Mouse (Mus musculus) kidney, embryonic 14.5 days (tissue): ENCODE results near the gene Epor. TPM values are rescaled to one million over a fixed set of nuclear protein-coding genes. Genes with fewer than 3 reads are reported as not detected.
A peak's percentile ranks its signal among the peaks of the same experiment; 100 is the strongest.

ENCODE experiments used
- ATAC-seq: fragments of 200-750 bp; cut with Nextera tagmentation; 2 replicates; pipeline ENCODE4 v1.8.0; 2017; ENCODE audit warnings: moderate number of reproducible peaks, mild to moderate bottlenecking, moderate TSS enrichment, moderate library complexity; ENCODE audit not compliant: low FRiP score, low TSS enrichment
- H3K27ac ChIP-seq: fragments of 300-500 bp; sonication (generic); 2 replicates; pipeline ENCODE4 v1.5.1; 2014; ENCODE audit warnings: low read depth, mild to moderate bottlenecking, low read length, moderate library complexity, mixed read lengths
- H3K27me3 ChIP-seq: fragments of 300-500 bp; sonication (generic); 2 replicates; pipeline ENCODE4 v1.6.1; 2014; ENCODE audit warnings: mild to moderate bottlenecking, low read length; ENCODE audit not compliant: control insufficient read depth, insufficient read depth
- H3K36me3 ChIP-seq: fragments of 300-500 bp; sonication (generic); 2 replicates; pipeline ENCODE4 v1.6.1; 2014; ENCODE audit warnings: low read length, mixed read lengths; ENCODE audit not compliant: control insufficient read depth, insufficient read depth
- H3K4me1 ChIP-seq: fragments of 300-500 bp; sonication (generic); 2 replicates; pipeline ENCODE4 v1.6.1; 2014; ENCODE audit warnings: low read length, mixed read lengths; ENCODE audit not compliant: control insufficient read depth, insufficient read depth
- H3K4me2 ChIP-seq: fragments of 300-500 bp; sonication (generic); replicated peaks from 2 replicates; pipeline ENCODE4 v1.6.1; 2014; ENCODE audit warnings: low read depth, mild to moderate bottlenecking, low read length
- H3K4me3 ChIP-seq: fragments of 300-500 bp; sonication (generic); 2 replicates; pipeline ENCODE4 v1.5.1; 2014; ENCODE audit warnings: mild to moderate bottlenecking, low read length
- H3K9ac ChIP-seq: fragments of 300-500 bp; sonication (generic); 2 replicates; pipeline ENCODE4 v1.6.1; 2014; ENCODE audit warnings: low read depth, mild to moderate bottlenecking, low read length, moderate library complexity
- H3K9me3 ChIP-seq: fragments of 300-500 bp; sonication (generic); 2 replicates; pipeline ENCODE4 v1.6.1; 2016; ENCODE audit warnings: low read length; ENCODE audit not compliant: control insufficient read depth
- WGBS: fragments of 180-500 bp; shearing (Covaris S2); extraction: QIAGEN DNeasy Blood & Tissue Kit; methylation state at CpG from one replicate; pipeline ENCODE4 v1.1.7; 2014; 5-methylcytosine and 5-hydroxymethylcytosine counted together
- polyA plus RNA-seq: library from polyadenylated mRNA; unstranded; fragments of >200 nt; fragmentation: Nextera tagmentation; extraction: Ambion mirVana; gene quantifications from 2 replicates; pipeline ENCODE4 v1.2.1, GENCODE M21; 2014

Gene Epor
- polyA plus RNA-seq, 1 experiment from 2014 or later: 10.5 TPM

DNA sequence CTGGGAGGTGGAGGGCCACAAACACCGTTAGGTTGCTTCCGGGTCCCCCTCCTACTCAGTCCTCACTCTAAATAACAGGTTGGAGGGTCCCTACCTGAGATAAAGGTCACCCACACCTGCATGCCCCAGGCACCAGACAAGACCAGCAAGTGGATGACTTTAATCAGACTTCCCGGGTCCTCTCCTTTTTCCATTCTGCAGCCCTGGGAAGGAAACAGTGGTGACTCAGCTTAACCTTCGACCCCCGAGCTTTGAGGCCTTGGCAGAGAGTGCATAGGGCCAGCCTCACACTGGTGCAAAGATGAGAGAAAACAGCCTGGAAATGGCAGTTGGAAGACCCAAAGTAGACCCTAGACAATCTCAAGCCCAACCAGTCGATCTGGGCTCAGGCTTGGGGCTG lies 37.2 kb downstream of the Epor start:
- 71% methylated on average over 6 of the region's 6 CpGs for WGBS
- no peak overlapping the region for H3K27ac ChIP-seq
- no peaks in the 10 kb centered on the region for H3K27me3 ChIP-seq
- peak overlapping the region; percentile 65 for H3K9ac ChIP-seq
- peak overlapping the region; percentile 67 for H3K4me2 ChIP-seq
- no peaks in the 10 kb centered on the region for H3K9me3 ChIP-seq
- no peak for ATAC-seq
- H3K4me3 ChIP-seq: peak overlapping the region; percentile 46; the same call in 1 of the 2 replicates
- H3K4me1 ChIP-seq: peaks cover 9% of the 10 kb centered on the region
- no peaks in the 10 kb centered on the region; the same call in 1 of the 2 replicates for H3K36me3 ChIP-seq

DNA sequence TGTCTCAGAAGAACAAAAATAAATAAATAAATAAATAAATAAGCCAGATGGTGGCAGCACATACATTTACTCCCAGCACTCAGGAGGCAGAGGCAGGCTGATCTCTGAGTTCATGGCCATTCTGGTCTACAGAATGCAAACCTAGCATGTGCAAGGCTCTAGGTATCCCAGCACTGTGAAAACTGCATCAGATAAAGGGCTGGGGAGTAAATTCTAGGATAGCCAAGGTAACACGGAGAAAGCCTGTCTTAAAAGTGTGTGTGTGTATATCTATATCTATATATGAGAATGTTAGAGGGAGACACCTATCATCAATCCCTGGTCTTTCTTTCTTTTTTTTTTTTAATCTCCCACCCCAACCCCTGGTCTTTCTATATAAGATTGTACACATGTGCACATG lies 37.8 kb downstream of the Epor start:
- Histone ChIP-seq H3K36me3 (no peaks in the 10 kb centered on the region; the same call in 1 of the 2 replicates), H3K9ac (no peak overlapping the region), H3K4me3 (no peak overlapping the region), H3K4me1 (peaks cover 9% of the 10 kb centered on the region), H3K27me3 (no peaks in the 10 kb centered on the region), H3K27ac (no peak overlapping the region), H3K9me3 (no peaks in the 10 kb centered on the region), H3K4me2 (no peak overlapping the region)
- no peak for ATAC-seq
- WGBS: 94% methylated on average over 1 of the region's 1 CpGs

DNA sequence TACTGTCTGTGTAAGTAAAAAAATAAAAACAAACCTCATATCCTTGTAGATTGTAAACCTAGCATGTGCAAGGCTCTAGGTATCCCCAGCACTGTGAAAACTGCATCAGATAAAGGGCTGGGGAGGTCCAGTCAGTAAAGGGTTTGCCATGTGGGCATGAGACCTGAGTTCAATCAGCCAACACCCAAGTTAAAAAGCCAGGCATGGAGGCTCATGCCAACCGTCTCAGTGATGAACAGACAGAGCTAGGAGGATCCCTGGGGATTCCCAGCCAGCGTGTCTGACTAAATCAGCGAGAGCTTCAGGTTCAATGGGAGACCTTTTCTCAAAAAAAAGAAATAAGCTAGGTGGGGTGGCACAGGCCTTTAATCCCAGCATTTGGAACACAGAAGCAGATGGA lies 38.3 kb downstream of the Epor start:
- no peaks in the 10 kb centered on the region for H3K27me3 ChIP-seq
- no peaks in the 10 kb centered on the region; the same call in 1 of the 2 replicates for H3K36me3 ChIP-seq
- no peak for ATAC-seq
- WGBS: 94% methylated on average over 3 of the region's 3 CpGs
- H3K27ac ChIP-seq: no peak overlapping the region
- no peaks in the 10 kb centered on the region for H3K9me3 ChIP-seq
- no peak overlapping the region for H3K9ac ChIP-seq
- H3K4me3 ChIP-seq: no peak overlapping the region
- H3K4me2 ChIP-seq: no peak overlapping the region
- peaks cover 9% of the 10 kb centered on the region for H3K4me1 ChIP-seq

DNA sequence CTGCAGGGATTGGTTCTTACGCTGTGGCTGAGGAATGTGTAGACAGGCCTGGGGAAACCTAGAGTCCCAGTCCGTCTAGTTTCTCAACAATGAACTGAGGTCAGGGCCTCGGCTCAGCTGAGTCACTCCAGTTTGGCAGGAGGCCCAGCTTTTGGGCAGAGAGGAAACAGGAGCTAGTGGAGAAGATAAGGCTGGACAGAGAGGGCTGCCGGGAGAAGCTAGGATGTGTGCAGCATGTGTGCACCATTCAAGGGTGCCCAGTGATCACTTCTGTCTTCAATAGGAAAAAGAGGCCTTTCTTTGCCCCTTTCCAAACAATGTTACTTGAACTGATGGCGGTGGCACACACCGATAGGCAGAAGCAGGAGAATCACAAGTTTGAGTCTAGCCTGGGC lies 39.2 kb downstream of the Epor start:
- Histone ChIP-seq H3K27ac (no peak overlapping the region; the same call in 1 of the 2 replicates), H3K9me3 (no peaks in the 10 kb centered on the region), H3K4me2 (no peak overlapping the region), H3K36me3 (no peaks in the 10 kb centered on the region; the same call in 1 of the 2 replicates), H3K4me1 (peaks cover 9% of the 10 kb centered on the region), H3K9ac (no peak overlapping the region), H3K4me3 (no peak overlapping the region), H3K27me3 (no peaks in the 10 kb centered on the region)
- ATAC-seq: 0 out of 2 replicates have a peak, but pooled peaks have one; percentile 11
- WGBS: 62% methylated on average over 6 of the region's 6 CpGs

DNA sequence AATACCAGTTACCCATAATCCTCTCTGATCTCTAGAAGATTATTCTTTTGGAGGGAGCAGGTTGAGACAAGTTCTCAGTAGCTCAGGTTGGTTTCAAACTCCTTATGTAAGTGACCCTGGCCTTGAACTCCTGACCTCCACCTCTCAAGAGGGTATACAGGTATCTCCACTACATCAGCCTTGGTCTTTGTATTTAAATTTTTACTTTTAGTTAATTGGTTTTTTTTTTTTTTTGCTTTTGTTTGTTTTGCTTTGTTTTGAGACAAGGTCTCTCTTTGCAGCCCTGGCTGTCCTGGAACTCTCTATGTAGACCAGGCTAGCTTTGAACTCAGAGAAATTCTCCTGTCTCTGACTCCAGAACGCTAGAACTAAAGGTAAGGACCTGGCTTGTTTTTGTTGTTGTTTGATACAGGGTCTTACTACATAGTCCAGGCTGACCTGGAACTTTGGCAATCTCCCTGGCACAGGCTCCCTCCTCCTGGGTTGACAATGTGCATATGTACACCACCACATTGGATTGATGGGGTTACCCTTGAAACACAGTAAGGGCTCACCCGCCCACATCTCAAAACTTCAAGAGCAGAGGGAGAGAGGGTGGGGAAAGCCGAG lies 39.7 kb downstream of the Epor start:
- H3K27me3 ChIP-seq: no peaks in the 10 kb centered on the region
- ATAC-seq: no peak
- no peak overlapping the region for H3K4me2 ChIP-seq
- H3K4me1 ChIP-seq: peaks cover 9% of the 10 kb centered on the region
- 59% methylated on average over 3 of the region's 3 CpGs for WGBS
- no peaks in the 10 kb centered on the region for H3K9me3 ChIP-seq
- H3K36me3 ChIP-seq: no peaks in the 10 kb centered on the region; the same call in 1 of the 2 replicates
- no peak overlapping the region; the same call in 1 of the 2 replicates for H3K27ac ChIP-seq
- no peak overlapping the region for H3K9ac ChIP-seq
- no peak overlapping the region for H3K4me3 ChIP-seq

DNA sequence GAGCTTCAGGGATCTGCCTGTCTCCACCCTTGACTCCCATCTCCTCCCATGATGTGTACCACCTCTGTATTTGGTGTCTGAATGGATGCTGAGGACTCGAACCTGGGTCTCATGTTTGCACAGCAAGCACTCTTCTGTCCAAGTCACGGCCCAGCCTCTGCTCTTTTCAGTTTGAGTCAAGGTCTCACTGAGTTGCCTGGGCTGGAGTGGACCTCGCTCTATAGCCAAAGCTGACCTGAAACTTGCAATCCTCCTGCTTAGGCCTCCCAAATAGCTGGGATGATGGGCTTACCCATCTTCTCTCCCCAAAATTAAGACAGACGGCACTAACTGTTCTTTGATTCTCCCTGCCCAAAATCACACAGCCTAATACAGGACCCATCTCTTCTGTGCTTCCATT lies 40.3 kb downstream of the Epor start:
- peaks cover 9% of the 10 kb centered on the region for H3K4me1 ChIP-seq
- H3K27me3 ChIP-seq: no peaks in the 10 kb centered on the region
- ATAC-seq: no peak
- no peaks in the 10 kb centered on the region; the same call in 1 of the 2 replicates for H3K36me3 ChIP-seq
- H3K9ac ChIP-seq: no peak overlapping the region
- no peak overlapping the region for H3K27ac ChIP-seq
- H3K4me2 ChIP-seq: no peak overlapping the region
- no peak overlapping the region for H3K4me3 ChIP-seq
- no peaks in the 10 kb centered on the region for H3K9me3 ChIP-seq
- WGBS: 92% methylated on average over 4 of the region's 4 CpGs

DNA sequence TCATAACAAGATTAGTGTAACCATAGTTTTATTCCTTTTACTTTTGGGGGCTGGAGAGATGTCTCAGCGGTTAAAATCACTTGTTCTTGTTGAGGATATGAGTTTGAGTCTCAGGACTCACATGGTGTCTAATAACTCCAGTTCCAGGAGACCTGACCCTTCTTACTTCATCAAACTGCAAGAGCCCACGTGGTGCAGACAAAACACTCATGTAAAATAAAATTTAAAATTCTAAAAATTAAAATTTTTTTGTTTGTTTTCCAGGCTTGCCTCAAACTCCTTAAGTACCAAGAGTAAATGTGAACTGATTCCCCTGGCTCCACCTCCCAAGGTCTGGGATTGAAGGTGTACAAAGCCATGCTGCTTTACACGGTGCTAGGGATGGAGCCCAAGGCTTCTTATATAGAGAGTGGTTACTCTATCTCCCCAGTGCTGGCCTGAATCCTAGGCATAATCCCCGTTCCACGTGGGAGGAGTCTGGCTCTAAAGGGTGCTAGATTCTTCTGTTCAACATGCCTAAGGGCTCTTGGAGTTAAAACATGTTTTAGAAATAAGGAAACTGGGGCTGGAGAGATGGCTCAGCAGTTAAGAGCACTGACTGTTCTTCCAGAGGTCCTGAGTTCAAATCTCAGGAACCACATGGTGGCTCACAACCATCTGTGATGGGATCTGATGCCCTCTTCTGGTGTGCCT lies 44.5 kb downstream of the Epor start:
- Histone ChIP-seq H3K36me3 (no peaks in the 10 kb centered on the region), H3K9me3 (no peaks in the 10 kb centered on the region), H3K9ac (no peak overlapping the region), H3K4me3 (peak overlapping the region; percentile 66), H3K4me2 (peak overlapping the region; percentile 98), H3K27ac (no peak overlapping the region), H3K4me1 (no peaks in the 10 kb centered on the region), H3K27me3 (peaks cover 4% of the 10 kb centered on the region; the same call in 1 of the 2 replicates)
- no peak for ATAC-seq
- WGBS: 20% methylated on average over 5 of the region's 5 CpGs

DNA sequence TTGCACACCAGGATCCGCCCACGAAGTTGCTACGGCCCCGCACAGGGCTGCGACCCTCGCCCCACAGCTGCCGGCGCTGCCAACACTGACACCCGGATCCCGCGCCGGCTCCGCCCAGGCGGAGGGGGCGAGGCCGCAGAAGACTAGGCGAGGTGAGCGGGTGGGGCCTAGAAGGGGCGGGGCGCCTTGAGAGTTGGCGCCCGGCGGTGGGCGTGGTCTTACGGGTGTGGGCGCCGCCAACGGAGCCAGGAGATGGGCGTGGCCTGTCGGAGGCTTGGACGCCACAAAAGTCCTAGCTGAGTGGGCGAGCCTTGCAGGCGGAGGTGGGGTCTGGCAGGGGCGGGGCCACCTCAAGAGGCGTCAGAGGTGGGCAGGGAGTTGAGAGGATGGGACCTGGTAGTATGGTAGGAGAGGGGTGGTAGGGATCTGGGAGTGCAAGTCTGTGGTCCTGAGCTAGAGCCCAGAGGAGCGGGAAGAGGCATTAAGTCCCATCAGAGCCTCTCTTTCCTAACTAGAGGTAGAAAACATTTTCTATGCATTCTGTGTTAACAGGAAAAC lies 45.2 kb downstream of the Epor start, which contains the start of gene Rab3d:
Gene Rab3d (minus strand): TSS at position 158 of the 558 bp plus-strand sequence.
- Histone ChIP-seq H3K4me2 (peak within 1 kb of the TSS; percentile 98), H3K36me3 (no peaks in the 10 kb centered on the region), H3K9ac (peak within 1 kb of the TSS; percentile 67), H3K27me3 (peaks cover 4% of the 10 kb centered on the region; the same call in 1 of the 2 replicates), H3K9me3 (no peaks in the 10 kb centered on the region), H3K4me1 (no peaks in the 10 kb centered on the region), H3K4me3 (peak within 1 kb of the TSS; percentile 66), H3K27ac (no peak within 1 kb of the TSS)
- ATAC-seq: peak; percentile 96
- WGBS: 0% methylated on average over 34 of the region's 36 CpGs
